Mouse (Mus musculus) embryonic facial prominence, embryonic 13.5 days (tissue): ENCODE data around the gene Klc4. TPM values are rescaled to one million over a fixed set of nuclear protein-coding genes. Genes with fewer than 3 reads are reported as not detected.
A peak's percentile ranks its signal among the peaks of the same experiment; 100 is the strongest.

Source experiments
- ATAC-seq: fragments of 200-750 bp; cut with Nextera tagmentation; 2 replicates; pipeline ENCODE4 v1.8.0; 2017; ENCODE audit warnings: low read depth; ENCODE audit not compliant: insufficient number of reproducible peaks, insufficient read depth, low FRiP score, low TSS enrichment
- H3K27ac ChIP-seq: fragments of 300-500 bp; sonication (generic); 2 replicates; pipeline ENCODE4 v1.5.1; 2015; ENCODE audit warnings: moderate library complexity, mild to moderate bottlenecking, inconsistent platforms
- H3K27me3 ChIP-seq: fragments of 300-500 bp; sonication (generic); 2 replicates; pipeline ENCODE4 v1.6.1; 2015; ENCODE audit warnings: mild to moderate bottlenecking, inconsistent platforms
- H3K36me3 ChIP-seq: fragments of 300-500 bp; sonication (generic); 2 replicates; pipeline ENCODE4 v1.6.1; 2015; ENCODE audit warnings: mild to moderate bottlenecking, inconsistent platforms
- H3K4me1 ChIP-seq: fragments of 300-500 bp; sonication (generic); 2 replicates; pipeline ENCODE4 v1.6.1; 2015; ENCODE audit warnings: inconsistent platforms
- H3K4me2 ChIP-seq: fragments of 300-500 bp; sonication (generic); 2 replicates; pipeline ENCODE4 v1.6.1; 2015; ENCODE audit warnings: moderate library complexity, mild to moderate bottlenecking, inconsistent platforms
- H3K4me3 ChIP-seq: fragments of 300-500 bp; sonication (generic); 2 replicates; pipeline ENCODE4 v1.5.1; 2015; ENCODE audit warnings: mild to moderate bottlenecking, inconsistent platforms
- H3K9ac ChIP-seq: fragments of 300-500 bp; sonication (generic); 2 replicates; pipeline ENCODE4 v1.6.1; 2015; ENCODE audit warnings: mild to moderate bottlenecking, inconsistent platforms
- H3K9me3 ChIP-seq: fragments of 300-500 bp; sonication (generic); 2 replicates; pipeline ENCODE4 v1.6.1; 2016; ENCODE audit warnings: inconsistent platforms
- WGBS: fragments of 180-500 bp; shearing (Covaris S2); methylation state at CpG from one replicate; pipeline ENCODE4 v1.1.7; 2015; ENCODE audit warnings: mixed read lengths; 5-methylcytosine and 5-hydroxymethylcytosine counted together
- polyA plus RNA-seq: library from polyadenylated mRNA; unstranded; fragments of >200 nt; fragmentation: Nextera tagmentation; extraction: Ambion mirVana; gene quantifications from 2 replicates; pipeline ENCODE4 v1.2.1, GENCODE M21; 2015

Klc4 gene
- 21.8 and 26.3 TPM in 2 replicates for polyA plus RNA-seq

GRCm38 (mm10) chr17:46645561-46646321, at the start of gene Klc4, which contains the start of gene Mrpl2:
Gene Klc4, minus strand, starts transcription at chr17:46646022.
Gene Mrpl2, plus strand, starts transcription at chr17:46646229.
- H3K4me1 ChIP-seq, result peaks cover 32% of the 10 kb centered on the region
- WGBS, result under 1% methylated on average over 53 of the region's 53 CpGs
- peak within 1 kb of the TSS; percentile 77 for H3K4me3 ChIP-seq
- no peaks in the 10 kb centered on the region for H3K9me3 ChIP-seq
- no peaks in the 10 kb centered on the region for H3K27me3 ChIP-seq
- H3K9ac ChIP-seq, result peak within 1 kb of the TSS; percentile 86
- peak; percentile 68 for ATAC-seq
- H3K27ac ChIP-seq, result peak within 1 kb of the TSS; percentile 73
- peak within 1 kb of the TSS; percentile 95 for H3K4me2 ChIP-seq
- H3K36me3 ChIP-seq, result peaks cover 20% of the 10 kb centered on the region

- WGBS, result 85% methylated on average over 1 of the region's 1 CpGs
- H3K9ac ChIP-seq, result no peak overlapping the region
- peaks cover 48% of the 10 kb centered on the region for H3K36me3 ChIP-seq
- H3K9me3 ChIP-seq, result no peaks in the 10 kb centered on the region
- H3K4me3 ChIP-seq, result no peak overlapping the region
- no peak overlapping the region for H3K27ac ChIP-seq
- no peaks in the 10 kb centered on the region for H3K4me1 ChIP-seq
- H3K27me3 ChIP-seq, result no peaks in the 10 kb centered on the region
- H3K4me2 ChIP-seq, result no peak overlapping the region
- ATAC-seq, result no peak
Measured at GRCm38 (mm10) chr17:46694517-46695063, 48.8 kb upstream of the Klc4 start.

GRCm38 (mm10) chr17:46691390-46691789, 45.6 kb upstream of the Klc4 start:
- ATAC-seq, result no peak
- WGBS, result 88% methylated on average over 2 of the region's 2 CpGs
- Histone ChIP-seq H3K4me3 (no peak overlapping the region), H3K27me3 (no peaks in the 10 kb centered on the region), H3K9ac (no peak overlapping the region), H3K4me2 (no peak overlapping the region), H3K4me1 (no peaks in the 10 kb centered on the region), H3K27ac (no peak overlapping the region), H3K36me3 (peaks cover 38% of the 10 kb centered on the region), H3K9me3 (no peaks in the 10 kb centered on the region)

- Histone ChIP-seq H3K4me2 (no peak overlapping the region), H3K27ac (no peak overlapping the region), H3K4me3 (no peak overlapping the region), H3K9me3 (no peaks in the 10 kb centered on the region), H3K4me1 (no peaks in the 10 kb centered on the region), H3K9ac (no peak overlapping the region), H3K36me3 (peaks cover 38% of the 10 kb centered on the region), H3K27me3 (no peaks in the 10 kb centered on the region)
- no peak for ATAC-seq
- WGBS, result 96% methylated on average over 12 of the region's 12 CpGs
Measured at GRCm38 (mm10) chr17:46690665-46691064, 44.8 kb upstream of the Klc4 start.

- no peak overlapping the region for H3K4me3 ChIP-seq
- WGBS, result 91% methylated on average over 6 of the region's 6 CpGs
- H3K36me3 ChIP-seq, result peaks cover 53% of the 10 kb centered on the region
Measured at GRCm38 (mm10) chr17:46685913-46686312, 40.1 kb upstream of the Klc4 start.

GRCm38 (mm10) chr17:46682654-46683389, 37.0 kb upstream of the Klc4 start:
- H3K4me3 ChIP-seq, result no peak overlapping the region
- 81% methylated on average over 16 of the region's 16 CpGs for WGBS
- H3K27me3 ChIP-seq, result no peaks in the 10 kb centered on the region
- H3K4me1 ChIP-seq, result peaks cover 27% of the 10 kb centered on the region
- no peak overlapping the region for H3K9ac ChIP-seq
- no peak overlapping the region for H3K4me2 ChIP-seq
- no peaks in the 10 kb centered on the region for H3K9me3 ChIP-seq
- no peak for ATAC-seq
- H3K36me3 ChIP-seq, result peaks cover 59% of the 10 kb centered on the region
- no peak overlapping the region for H3K27ac ChIP-seq

More at GRCm38 (mm10) chr17:46685913-46686312, 40.1 kb upstream of the Klc4 start:
- Histone ChIP-seq H3K4me2 (no peak overlapping the region), H3K27ac (no peak overlapping the region), H3K9ac (no peak overlapping the region), H3K27me3 (no peaks in the 10 kb centered on the region), H3K4me1 (peaks cover 9% of the 10 kb centered on the region), H3K9me3 (no peaks in the 10 kb centered on the region)
- no peak for ATAC-seq

GRCm38 (mm10) chr17:46681466-46682118, 35.8 kb upstream of the Klc4 start:
- ATAC-seq, result no peak
- no peaks in the 10 kb centered on the region for H3K27me3 ChIP-seq
- H3K36me3 ChIP-seq, result peaks cover 60% of the 10 kb centered on the region
- no peaks in the 10 kb centered on the region for H3K9me3 ChIP-seq
- 11% methylated on average over 12 of the region's 12 CpGs for WGBS
- peak overlapping the region; percentile 84 for H3K9ac ChIP-seq
- peak overlapping the region; percentile 89 for H3K4me3 ChIP-seq
- peaks cover 27% of the 10 kb centered on the region for H3K4me1 ChIP-seq
- H3K4me2 ChIP-seq, result peak overlapping the region; percentile 95
- peak overlapping the region; percentile 84 for H3K27ac ChIP-seq

GRCm38 (mm10) chr17:46680760-46681373, 35.0 kb upstream of the Klc4 start, which contains the start of gene Klhdc3:
Gene Klhdc3, minus strand, starts transcription at chr17:46680914.
- peak within 1 kb of the TSS; percentile 90 for H3K27ac ChIP-seq
- under 1% methylated on average over 49 of the region's 49 CpGs for WGBS
- H3K36me3 ChIP-seq, result peaks cover 60% of the 10 kb centered on the region
- H3K9ac ChIP-seq, result peak within 1 kb of the TSS; percentile 84
- no peaks in the 10 kb centered on the region for H3K27me3 ChIP-seq
- peak within 1 kb of the TSS; percentile 89 for H3K4me3 ChIP-seq
- ATAC-seq, result peak; percentile 94
- H3K9me3 ChIP-seq, result no peaks in the 10 kb centered on the region
- peak within 1 kb of the TSS; percentile 95 for H3K4me2 ChIP-seq
- peaks cover 27% of the 10 kb centered on the region for H3K4me1 ChIP-seq

GRCm38 (mm10) chr17:46679843-46680759, 34.3 kb upstream of the Klc4 start:
- Histone ChIP-seq H3K4me1 (peaks cover 32% of the 10 kb centered on the region), H3K9me3 (no peaks in the 10 kb centered on the region), H3K36me3 (peaks cover 60% of the 10 kb centered on the region), H3K4me2 (peak overlapping the region; percentile 95), H3K27ac (peak overlapping the region; percentile 90), H3K9ac (peak overlapping the region; percentile 84), H3K27me3 (no peaks in the 10 kb centered on the region), H3K4me3 (peak overlapping the region; percentile 89)
- ATAC-seq, result peak; percentile 38
- under 1% methylated on average over 34 of the region's 34 CpGs for WGBS

- no peak for ATAC-seq
- H3K36me3 ChIP-seq, result peaks cover 52% of the 10 kb centered on the region
- peaks cover 40% of the 10 kb centered on the region for H3K4me1 ChIP-seq
- peak overlapping the region; percentile 90 for H3K27ac ChIP-seq
- peak overlapping the region; percentile 89 for H3K4me3 ChIP-seq
- H3K4me2 ChIP-seq, result peak overlapping the region; percentile 95
- no peaks in the 10 kb centered on the region for H3K27me3 ChIP-seq
- 31% methylated on average over 9 of the region's 9 CpGs for WGBS
- H3K9ac ChIP-seq, result peak overlapping the region; percentile 84
- H3K9me3 ChIP-seq, result no peaks in the 10 kb centered on the region
Measured at GRCm38 (mm10) chr17:46678911-46679310, 33.1 kb upstream of the Klc4 start.
